Mouse (Mus musculus) brain, adult 10 weeks (tissue): ENCODE data around the gene Ccdc151. TPM values are rescaled to one million over a fixed set of nuclear protein-coding genes. Genes with fewer than 3 reads are reported as not detected.

Experiments used
- polyA plus RNA-seq: library from polyadenylated mRNA; stranded (reverse); fragments of 350-450 nt; fragmentation: Illumina TruSeq; extraction: RNeasy Lipid Tissue Mini Kit (QIAGEN cat#74804); gene quantifications from one replicate; pipeline ENCODE4 v1.2.3, GENCODE M21; 2015; ENCODE audit warnings: low read depth, low replicate concordance

Gene Ccdc151
- polyA plus RNA-seq: 5.1 TPM

GRCm38 (mm10) chr9:22002194-22003162 lies at the start of gene Ccdc151, which contains the start of gene Prkcsh:
Ccdc151 (minus strand) TSS chr9:22002634.
Prkcsh (plus strand) TSS chr9:22002806.

GRCm38 (mm10) chr9:22051958-22052254 lies 49.5 kb upstream of the Ccdc151 start, which contains the start of gene Elavl3:
Elavl3 (minus strand) TSS chr9:22052023.

GRCm38 (mm10) chr9:21989230-21990110 lies 13.0 kb downstream of the Ccdc151 start, which contains the start of gene Rgl3:
Rgl3 (minus strand) TSS chr9:21989446.

GRCm38 (mm10) chr9:21963417-21963816 lies 39.0 kb downstream of the Ccdc151 start, which contains the start of gene Epor:
Epor (minus strand) TSS chr9:21963506.

GRCm38 (mm10) chr9:21955570-21956281 lies 46.7 kb downstream of the Ccdc151 start, which contains the start of gene Swsap1:
Swsap1 (plus strand) TSS chr9:21955755.

Other genes starting within 250 kb of the Ccdc151 start
- gene Spc24, start 242.3 kb downstream of the Ccdc151 start, polyA plus RNA-seq: 3.1 TPM
- gene Kank2, start 203.9 kb downstream of the Ccdc151 start, polyA plus RNA-seq: 6.3 TPM
- not detected for gene Angptl8, start 167.1 kb downstream of the Ccdc151 start, polyA plus RNA-seq
- 14.2 TPM for gene Dock6, start 150.0 kb downstream of the Ccdc151 start, polyA plus RNA-seq
- 6.5 TPM for gene Rab3d, start 84.4 kb downstream of the Ccdc151 start, polyA plus RNA-seq
- 17.4 TPM for gene Ccdc159, start 75.2 kb downstream of the Ccdc151 start, polyA plus RNA-seq
- 55.2 TPM for gene Tmem205, start 75.1 kb downstream of the Ccdc151 start, polyA plus RNA-seq
- gene Plppr2, start 65.6 kb downstream of the Ccdc151 start, polyA plus RNA-seq: 109 TPM
- gene Swsap1, start 46.9 kb downstream of the Ccdc151 start, polyA plus RNA-seq: 17.0 TPM
- gene Epor, start 39.1 kb downstream of the Ccdc151 start, polyA plus RNA-seq: 11.1 TPM
- 1.7 TPM for gene Rgl3, start 13.2 kb downstream of the Ccdc151 start, polyA plus RNA-seq
- 85.6 TPM for gene Prkcsh, start 172 bp upstream of the Ccdc151 start, polyA plus RNA-seq
- 107 TPM for gene Elavl3, start 49.4 kb upstream of the Ccdc151 start, polyA plus RNA-seq
- gene Gm49318, start 68.6 kb upstream of the Ccdc151 start, polyA plus RNA-seq: 1.0 TPM
- gene Zfp653, start 68.7 kb upstream of the Ccdc151 start, polyA plus RNA-seq: 18.0 TPM
- 63.5 TPM for gene Ecsit, start 82.8 kb upstream of the Ccdc151 start, polyA plus RNA-seq
- 1.4 TPM for gene Cnn1, start 96.6 kb upstream of the Ccdc151 start, polyA plus RNA-seq
- gene Elof1, start 114.5 kb upstream of the Ccdc151 start, polyA plus RNA-seq: 146 TPM
- gene Acp5, start 133.1 kb upstream of the Ccdc151 start, polyA plus RNA-seq: 0.58 TPM
- 79.6 TPM for gene Pigyl, start 154.2 kb upstream of the Ccdc151 start, polyA plus RNA-seq
- gene Zfp872, start 185.5 kb upstream of the Ccdc151 start, polyA plus RNA-seq: not detected
- 17.8 TPM for gene Zfp809, start 223.1 kb upstream of the Ccdc151 start, polyA plus RNA-seq